Mouse (Mus musculus): ENCODE measurements around the gene Slc25a10.

The Slc25a10 gene

GRCm38 (mm10) chr11:120491317-120492023 lies at the start of gene Slc25a10:
Gene Slc25a10 (plus strand): TSS chr11:120491840.
- DNase-seq = peak; percentile 82 to 87

GRCm38 (mm10) chr11:120442344-120442743 lies 49.3 kb upstream of the Slc25a10 start, which contains the start of gene Tspan10:
Gene Tspan10 (plus strand): TSS chr11:120442644.
- no peak for DNase-seq

GRCm38 (mm10) chr11:120442765-120443280 lies 48.8 kb upstream of the Slc25a10 start:
- DNase-seq = no peak

GRCm38 (mm10) chr11:120444106-120444505 lies 47.5 kb upstream of the Slc25a10 start:
- no peak for DNase-seq

- no peak for DNase-seq
Measured at GRCm38 (mm10) chr11:120445475-120445874, 46.2 kb upstream of the Slc25a10 start.

GRCm38 (mm10) chr11:120447179-120447578 lies 44.5 kb upstream of the Slc25a10 start:
- no peak for DNase-seq

- no peak for DNase-seq
Measured at GRCm38 (mm10) chr11:120452246-120452645, 39.4 kb upstream of the Slc25a10 start.

GRCm38 (mm10) chr11:120453306-120453705 lies 38.3 kb upstream of the Slc25a10 start, which contains the start of gene Pde6g:
Gene Pde6g (minus strand): TSS chr11:120453500.
- DNase-seq = no peak

- no peak for DNase-seq
Measured at GRCm38 (mm10) chr11:120454965-120455364, 36.7 kb upstream of the Slc25a10 start.

GRCm38 (mm10) chr11:120455413-120455812 lies 36.2 kb upstream of the Slc25a10 start:
- no peak for DNase-seq

- DNase-seq = no peak
Measured at GRCm38 (mm10) chr11:120457370-120457769, 34.3 kb upstream of the Slc25a10 start.

GRCm38 (mm10) chr11:120457772-120458751 lies 33.6 kb upstream of the Slc25a10 start, which contains the start of the genes Oxld1 and Ccdc137:
Gene Oxld1 (minus strand): TSS chr11:120458068.
Gene Ccdc137 (plus strand): TSS chr11:120458115.
- peak; percentile 73 to 74 for DNase-seq

- DNase-seq = no peak
Measured at GRCm38 (mm10) chr11:120458847-120459597, 32.6 kb upstream of the Slc25a10 start.

GRCm38 (mm10) chr11:120463536-120463935 lies 28.1 kb upstream of the Slc25a10 start:
- DNase-seq = no peak

- no peak for DNase-seq
Measured at GRCm38 (mm10) chr11:120464365-120464764, 27.3 kb upstream of the Slc25a10 start.

GRCm38 (mm10) chr11:120465521-120465920 lies 26.1 kb upstream of the Slc25a10 start:
- DNase-seq = no peak

- peak; percentile 91 to 92 for DNase-seq
Measured at GRCm38 (mm10) chr11:120467051-120467735, 24.4 kb upstream of the Slc25a10 start, which contains the start of gene Arl16. Gene Arl16 (minus strand): TSS chr11:120467607.

- DNase-seq = no peak
Measured at GRCm38 (mm10) chr11:120467736-120468092, 23.9 kb upstream of the Slc25a10 start.

- no peak for DNase-seq
Measured at GRCm38 (mm10) chr11:120472052-120472451, 19.6 kb upstream of the Slc25a10 start.

- no peak for DNase-seq
Measured at GRCm38 (mm10) chr11:120483448-120483934, 8.1 kb upstream of the Slc25a10 start.

- peak; percentile 89 to 92 for DNase-seq
Measured at GRCm38 (mm10) chr11:120484265-120484981, 7.2 kb upstream of the Slc25a10 start, which contains the start of gene Mrpl12. Gene Mrpl12 (plus strand): TSS chr11:120484613.
